Mouse (Mus musculus): ENCODE data around the gene Haus6.

- TF ChIP-seq CTCF (IDR thresholded peaks at IDR 0.05; ENCODE audit: borderline replicate concordance, extremely low read depth, insufficient read depth, insufficient read length) = no peak
- no peak for TF ChIP-seq POLR2A (IDR thresholded peaks at IDR 0.05; ENCODE audit: borderline replicate concordance, extremely low read depth, insufficient read depth, insufficient read length, poor library complexity, severe bottlenecking)
Observed at GRCm38 (mm10) chr4:86541573-86541972, 70.3 kb downstream of the Haus6 start.
